Mouse (Mus musculus) layer of hippocampus, adult 6 months (tissue): ENCODE measurements around the gene Vstm2b. TPM values are rescaled to one million over a fixed set of nuclear protein-coding genes. Genes with fewer than 3 reads are reported as not detected.

Experiments
- long read RNA-seq, 2 experiments: library from polyadenylated mRNA; unstranded; transcript quantifications; one replicate each; pipeline ENCODE4 v2.0.0; 2019 to 2020
- polyA plus RNA-seq: library from polyadenylated mRNA; unstranded; fragments of <200 nt; fragmentation: Nextera tagmentation; gene quantifications from 2 replicates; pipeline ENCODE4 v1.2.3, GENCODE M21; 2021

The Vstm2b gene
- polyA plus RNA-seq, result 13.9 and 14.2 TPM in 2 replicates
- long read RNA-seq, experiment 1, partial matches to known transcripts, result 16 of 25 reads
- long read RNA-seq, experiment 1, other reads (novel, unspliced or antisense), result 4 of 25 reads
- long read RNA-seq, experiment 2, transcript Vstm2b-203 (5 exons, 1,455 nt), result major isoform, 41 of 55 reads
- long read RNA-seq, experiment 2, partial matches to known transcripts, result 7 of 55 reads
- long read RNA-seq, experiment 2, other reads (novel, unspliced or antisense), result 7 of 55 reads

GRCm38 (mm10) chr7:40898096-40898710 lies at the start of gene Vstm2b:
Gene Vstm2b (plus strand): TSS chr7:40898328.

Other genes starting within 250 kb of the Vstm2b start
- gene 4930433I11Rik, start 89.2 kb downstream of the Vstm2b start, polyA plus RNA-seq, result not detected in 2 replicates
- not detected in 2 replicates for gene Gm4884, start 134.4 kb downstream of the Vstm2b start, polyA plus RNA-seq